Mouse (Mus musculus) T-cell, adult 66 days (primary cell): ENCODE results near the gene 6030452D12Rik. TPM values are rescaled to one million over a fixed set of nuclear protein-coding genes. Genes with fewer than 3 reads are reported as not detected.

ENCODE experiments used
- total RNA-seq, 2 experiments: library from RNA; stranded (reverse); gene quantifications; 3 replicates in 1 of 2; 4 replicates in 1 of 2; pipeline ENCODE4 v1.2.4; 2023

Gene 6030452D12Rik
- total RNA-seq: not detected

DNA sequence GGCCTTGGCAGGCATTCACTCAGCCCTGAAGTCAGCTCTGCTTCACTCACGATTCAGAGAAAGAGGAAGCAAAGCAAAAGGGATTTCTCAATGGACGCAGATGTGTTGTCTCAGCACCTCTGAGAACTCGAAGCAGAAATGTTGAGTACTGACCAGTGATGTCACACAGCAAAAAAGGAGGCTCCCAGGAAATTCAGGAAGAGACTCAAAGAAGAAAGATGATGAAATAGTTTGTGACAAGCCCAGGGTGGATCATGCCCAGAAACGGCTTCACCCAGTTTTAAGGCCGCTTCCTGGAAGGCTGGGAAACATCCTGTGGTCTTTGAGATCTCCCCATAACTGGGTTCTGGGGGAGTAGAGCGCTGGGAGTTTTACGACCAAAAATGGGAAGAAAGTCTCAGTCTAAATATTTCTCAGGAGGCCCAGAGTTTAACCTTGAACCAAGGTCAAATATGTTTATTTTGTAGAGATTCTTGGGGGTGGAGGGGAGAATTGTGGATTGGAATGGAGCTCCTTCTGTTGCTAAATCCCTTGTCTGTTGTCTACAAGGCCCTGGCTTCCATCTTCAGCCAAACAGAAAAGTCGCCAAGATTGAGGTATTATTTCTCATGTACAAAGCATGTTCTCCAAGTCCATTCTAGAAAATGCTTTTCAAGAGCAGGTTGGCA lies at the start of gene 6030452D12Rik:
TSS of gene 6030452D12Rik (plus strand) at position 505 of the 668 bp plus-strand sequence.

DNA sequence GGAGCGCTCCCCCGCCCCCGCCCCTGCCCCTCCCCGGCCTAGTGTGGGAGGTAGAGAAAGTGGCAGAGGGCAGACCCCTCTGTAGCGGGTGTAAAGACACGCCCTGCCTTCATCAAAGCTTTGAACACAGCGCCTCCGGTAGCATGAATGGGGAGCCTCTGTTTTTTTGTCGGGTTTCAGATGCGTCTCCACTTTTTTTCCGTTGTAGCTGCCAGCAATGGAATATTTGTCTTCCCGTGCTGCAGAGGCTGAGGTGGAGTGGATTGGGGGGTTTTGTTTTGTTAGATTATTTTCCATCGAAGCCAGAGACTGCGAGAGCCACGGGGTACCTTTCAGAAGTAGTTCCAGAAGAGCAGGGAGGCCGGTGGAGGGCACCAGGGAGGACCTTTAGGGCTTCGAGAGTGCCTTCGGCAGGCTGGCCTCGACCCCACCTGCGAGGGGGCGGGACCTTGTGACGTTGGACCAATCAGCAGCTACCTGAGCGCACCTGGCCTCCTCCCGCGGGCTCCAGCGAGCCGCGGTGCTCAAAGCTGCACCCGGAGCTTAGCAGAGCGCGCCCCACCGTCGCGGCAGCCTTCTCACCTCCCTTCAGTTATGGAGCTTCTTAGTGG lies 10.1 kb downstream of the 6030452D12Rik start, which contains the start of gene Cdh3:
TSS of gene Cdh3 (plus strand) at position 527 of the 611 bp plus-strand sequence.

Other genes starting within 250 kb of the 6030452D12Rik start
- under 1 TPM in 1 of 2 experiments, not detected in 1; 0.17 TPM for gene Smpd3, start 162.5 kb upstream of the 6030452D12Rik start, total RNA-seq
- 1 to 10 TPM; 6.5 to 8.4 TPM for gene Zfp90, start 85.2 kb upstream of the 6030452D12Rik start, total RNA-seq
- not detected for gene Cdh3, start 10.4 kb downstream of the 6030452D12Rik start, total RNA-seq
- 100 to 1,000 TPM; 569 to 571 TPM for gene Gm10073, start 72.9 kb downstream of the 6030452D12Rik start, total RNA-seq
- 1 to 10 TPM; 1.1 to 1.5 TPM for gene Cdh1, start 102.8 kb downstream of the 6030452D12Rik start, total RNA-seq
- gene Tango6, start 182.5 kb downstream of the 6030452D12Rik start, total RNA-seq: 10 to 100 TPM; 16.5 to 20.1 TPM